Mouse (Mus musculus) right cerebral cortex, adult 2 months (tissue): Measurements from ENCODE around the gene Fam110a.

Source experiments
- DNase-seq, 2 experiments: peaks; one replicate each; pipeline ENCODE4 v3.0.0; 2021 to 2022; ENCODE audit warnings: low spot score in 2 of 2

Gene Fam110a

GRCm38 (mm10) chr2:151971748-151972147, 8.3 kb downstream of the Fam110a start:
- DNase-seq: no peak

- peak; percentile 74 to 75 for DNase-seq
Measured at GRCm38 (mm10) chr2:151970191-151971172, 9.5 kb downstream of the Fam110a start.

GRCm38 (mm10) chr2:151969396-151969795, 10.6 kb downstream of the Fam110a start:
- DNase-seq: no peak

- no peak for DNase-seq
Measured at GRCm38 (mm10) chr2:151968986-151969385, 11.0 kb downstream of the Fam110a start.

GRCm38 (mm10) chr2:151968451-151968850, 11.6 kb downstream of the Fam110a start:
- DNase-seq: no peak

GRCm38 (mm10) chr2:151967792-151968191, 12.2 kb downstream of the Fam110a start:
- DNase-seq: no peak

- DNase-seq: no peak
Measured at GRCm38 (mm10) chr2:151967176-151967750, 12.8 kb downstream of the Fam110a start.

- no peak for DNase-seq
Measured at GRCm38 (mm10) chr2:151964052-151964451, 16.0 kb downstream of the Fam110a start.

- DNase-seq: no peak
Measured at GRCm38 (mm10) chr2:151963319-151963718, 16.7 kb downstream of the Fam110a start.

GRCm38 (mm10) chr2:151962474-151962873, 17.5 kb downstream of the Fam110a start:
- DNase-seq: peak; percentile 86 to 91

- DNase-seq: no peak
Measured at GRCm38 (mm10) chr2:151961284-151962196, 18.5 kb downstream of the Fam110a start.

- DNase-seq: no peak
Measured at GRCm38 (mm10) chr2:151959274-151959673, 20.7 kb downstream of the Fam110a start.

GRCm38 (mm10) chr2:151956500-151957137, 23.4 kb downstream of the Fam110a start:
- DNase-seq: no peak

GRCm38 (mm10) chr2:151953665-151954064, 26.4 kb downstream of the Fam110a start:
- DNase-seq: no peak

- DNase-seq: peak in 1 of 2 experiments; percentile 40
Measured at GRCm38 (mm10) chr2:151949082-151949774, 30.8 kb downstream of the Fam110a start.

- no peak for DNase-seq
Measured at GRCm38 (mm10) chr2:151948311-151948710, 31.7 kb downstream of the Fam110a start.

GRCm38 (mm10) chr2:151947617-151948016, 32.4 kb downstream of the Fam110a start:
- no peak for DNase-seq

GRCm38 (mm10) chr2:151944106-151944505, 35.9 kb downstream of the Fam110a start:
- DNase-seq: no peak

- no peak for DNase-seq
Measured at GRCm38 (mm10) chr2:151941269-151941668, 38.8 kb downstream of the Fam110a start.

- no peak for DNase-seq
Measured at GRCm38 (mm10) chr2:151939651-151940420, 40.2 kb downstream of the Fam110a start.
